17 mouse cellular contexts compared by ENCODE assay signal in the genomic region with DNA sequence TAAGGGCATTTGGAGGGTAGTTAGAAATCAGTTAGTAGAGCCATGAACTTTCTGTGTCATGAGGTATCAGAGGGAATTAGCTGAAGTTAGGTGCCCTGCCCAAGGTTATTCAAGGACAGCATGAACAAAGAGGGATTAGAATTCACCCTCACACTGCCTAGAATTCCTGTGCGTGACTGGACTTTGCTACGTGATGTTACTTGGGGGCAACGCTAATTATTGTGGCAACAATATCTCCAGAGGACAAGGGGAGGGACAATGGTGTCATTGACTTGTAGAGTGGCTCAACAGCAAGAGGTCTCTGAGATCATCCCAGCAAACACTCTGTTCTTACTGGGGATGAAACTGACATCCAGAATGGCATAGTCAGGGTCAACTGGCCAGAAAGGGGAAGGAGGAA. TPM values are rescaled to one million over a fixed set of nuclear protein-coding genes. Genes with fewer than 3 reads are reported as not detected.
"Had no signal": no experiment of that assay in that cellular context is flagged by ENCODE, and none has a peak within 500 bp of the region (broad histone marks: within the 10 kb centered on the region; RNA-seq: fewer than 3 reads in every experiment).

No protein-coding gene starts in this region.

- H3K4me3 ChIP-seq: limb, embryonic 15.5 days; liver, embryonic 15.5 days; midbrain, embryonic 10.5 days; myocyte had no signal

- ATAC-seq: intestine, postnatal 0 days had no signal

- H3K9ac ChIP-seq: limb, embryonic 15.5 days; liver, embryonic 15.5 days; lung, embryonic 14.5 days had no signal

- H3K27ac ChIP-seq: limb, embryonic 15.5 days; liver, embryonic 15.5 days; midbrain, embryonic 10.5 days; stomach, postnatal 0 days had no signal

- H3K27me3 ChIP-seq: limb, embryonic 15.5 days; liver, embryonic 15.5 days had no signal

- H3K4me2 ChIP-seq: limb, embryonic 15.5 days; liver, embryonic 15.5 days; lung, embryonic 14.5 days had no signal

- H3K36me3 ChIP-seq: limb, embryonic 15.5 days; liver, embryonic 15.5 days; midbrain, embryonic 10.5 days had no signal

- H3K9me3 ChIP-seq: limb, embryonic 15.5 days; liver, embryonic 15.5 days; midbrain, embryonic 10.5 days had no signal

- DNase-seq: layer of hippocampus, adult 9-11 months; layer of hippocampus, postnatal 36 days; lung, embryonic 14.5 days; lung, postnatal 10 days; lung, postnatal 4 days; midbrain, embryonic 14.5 days; thymus, postnatal 4 days had no signal

RNA-seq across cellular contexts. Expression of a gene that starts 2.9 kb away (rescaled TPM):
- total RNA-seq: layer of hippocampus, postnatal 36 days; left cerebral cortex, postnatal 25 days; megakaryocyte, adult 5-6 weeks had no signal
- polyA plus RNA-seq: intestine, postnatal 0 days; limb, embryonic 11.5 days; limb, embryonic 15.5 days; lung, embryonic 14.5 days; midbrain, embryonic 10.5 days; midbrain, embryonic 14.5 days; myocyte; neural tube, embryonic 11.5 days; stomach, postnatal 0 days had no signal
